Mouse (Mus musculus) ovary, adult 18-20 months (tissue): ENCODE data around the gene Mpp5.
A peak's percentile ranks its signal among the peaks of the same experiment; 100 is the strongest.

Experiments used
- DNase-seq: peaks from one replicate; pipeline ENCODE4 v3.0.0; 2022; ENCODE audit warnings: low spot score, mixed read lengths

The Mpp5 gene

GRCm38 (mm10) chr12:78748557-78749377, at the start of gene Mpp5:
Gene Mpp5 (plus strand): TSS chr12:78748907.
- peak; percentile 96 for DNase-seq

GRCm38 (mm10) chr12:78717783-78718182, 30.9 kb upstream of the Mpp5 start:
- no peak for DNase-seq

- DNase-seq: no peak
Observed at GRCm38 (mm10) chr12:78727723-78728122, 21.0 kb upstream of the Mpp5 start.

GRCm38 (mm10) chr12:78739633-78740032, 9.1 kb upstream of the Mpp5 start:
- DNase-seq: no peak

GRCm38 (mm10) chr12:78740289-78740688, 8.4 kb upstream of the Mpp5 start:
- DNase-seq: no peak

- DNase-seq: no peak
Observed at GRCm38 (mm10) chr12:78746226-78746625, 2.5 kb upstream of the Mpp5 start.

GRCm38 (mm10) chr12:78747406-78747805, 1.3 kb upstream of the Mpp5 start:
- no peak for DNase-seq

- DNase-seq: no peak
Observed at GRCm38 (mm10) chr12:78748113-78748512, 594 bp upstream of the Mpp5 start.

GRCm38 (mm10) chr12:78749378-78749801, 683 bp downstream of the Mpp5 start:
- DNase-seq: peak; percentile 32

GRCm38 (mm10) chr12:78761979-78762378, 13.3 kb downstream of the Mpp5 start:
- no peak for DNase-seq

- no peak for DNase-seq
Observed at GRCm38 (mm10) chr12:78769031-78769713, 20.5 kb downstream of the Mpp5 start.

GRCm38 (mm10) chr12:78773211-78773610, 24.5 kb downstream of the Mpp5 start:
- no peak for DNase-seq

GRCm38 (mm10) chr12:78777916-78778315, 29.2 kb downstream of the Mpp5 start:
- DNase-seq: no peak

- DNase-seq: no peak
Observed at GRCm38 (mm10) chr12:78778423-78779067, 29.8 kb downstream of the Mpp5 start.

GRCm38 (mm10) chr12:78788266-78788873, 39.7 kb downstream of the Mpp5 start:
- no peak for DNase-seq

GRCm38 (mm10) chr12:78790791-78791190, 42.1 kb downstream of the Mpp5 start:
- DNase-seq: no peak

- DNase-seq: no peak
Observed at GRCm38 (mm10) chr12:78794236-78794635, 45.5 kb downstream of the Mpp5 start.

- DNase-seq: no peak
Observed at GRCm38 (mm10) chr12:78800036-78800435, 51.3 kb downstream of the Mpp5 start.

GRCm38 (mm10) chr12:78801836-78802235, 53.1 kb downstream of the Mpp5 start:
- DNase-seq: no peak

- no peak for DNase-seq
Observed at GRCm38 (mm10) chr12:78814437-78814836, 65.7 kb downstream of the Mpp5 start.

GRCm38 (mm10) chr12:78834496-78834895, 85.8 kb downstream of the Mpp5 start:
- no peak for DNase-seq

GRCm38 (mm10) chr12:78839906-78840305, 91.2 kb downstream of the Mpp5 start:
- DNase-seq: no peak
